20 mouse cellular contexts compared by ENCODE assay signal in genomic region chr14:29385500-29385899, GRCm38 (mm10).
DNase-seq lines count a peak whose midpoint lies in the region; ATAC-seq lines count a peak whose summit lies in the region.
"Had no signal": no experiment of that assay in that cellular context is flagged by ENCODE, and none has a peak within 500 bp of the region (broad histone marks: within the 10 kb centered on the region; RNA-seq: fewer than 3 reads in every experiment).

No protein-coding gene starts in this region.

- peak; percentile 18 for DNase-seq in adrenal gland, adult 8-10 months
- no peak for DNase-seq in adrenal gland, adult 18-20 months (ENCODE audit: low spot score in 2 of 2)
- peak; percentile 62 for DNase-seq in 3T3-L1 (ENCODE audit: low read depth, low spot score)
- peak; percentile 63 for DNase-seq in Muller cell, postnatal 12 days (ENCODE audit: inconsistent ontology term)
- DNase-seq in right cerebral cortex, postnatal 25 days, result no peak
- DNase-seq: adrenal gland, postnatal 10 days; cerebellum, adult 11 months; cerebellum, adult 2 months; cerebellum, adult 9-11 months; cerebellum, postnatal 25 days; gastrocnemius, postnatal 25 days; heart, postnatal 10 days; heart, postnatal 4 days; kidney, adult 18-20 months had no signal

- no peak for ATAC-seq in megakaryocyte-erythroid progenitor cell, adult 5-6 weeks (replicated peaks; ENCODE audit: low FRiP score, low TSS enrichment, poor library complexity, severe bottlenecking)
- ATAC-seq: forebrain, embryonic 15.5 days; hindbrain, postnatal 0 days; inflammation-experienced regulatory T-cells, adult 6 months; intestine, embryonic 16.5 days; Patski had no signal

Comparison
In these comparisons a context has a peak if more than half of its experiments do, and no peak if none do; other contexts are left out.
1. DNase-seq: peak in adrenal gland, adult 8-10 months (single experiment), 3T3-L1 (single experiment) and Muller cell, postnatal 12 days (single experiment); none in adrenal gland, adult 18-20 months (0 of 2) and right cerebral cortex, postnatal 25 days (single experiment).